Mouse (Mus musculus) midbrain, postnatal 0 days (tissue): Measurements from ENCODE around the gene Defb15. TPM values are rescaled to one million over a fixed set of nuclear protein-coding genes. Genes with fewer than 3 reads are reported as not detected.
A peak's percentile ranks its signal among the peaks of the same experiment; 100 is the strongest.
"Not testable (repeated sequence)": the region's sequence is repeated elsewhere in the genome, so short reads cannot be mapped to it uniquely, and the experiment has no call there.

Experiments
- ATAC-seq: fragments of 200-750 bp; cut with Nextera tagmentation; 2 replicates; pipeline ENCODE4 v1.8.0; 2017; ENCODE audit warnings: moderate number of reproducible peaks, mild to moderate bottlenecking, moderate TSS enrichment, moderate library complexity; ENCODE audit not compliant: low FRiP score
- DNase-seq: peaks from one replicate; pipeline ENCODE4 v3.0.0-alpha.2; 2015; ENCODE audit warnings: low spot score
- H3K27ac ChIP-seq: fragments of 300-500 bp; sonication (generic); 2 replicates; pipeline ENCODE4 v1.5.1; 2014; ENCODE audit warnings: low read depth, mild to moderate bottlenecking, low read length, mixed read lengths
- H3K27me3 ChIP-seq: fragments of 300-500 bp; sonication (generic); 2 replicates; pipeline ENCODE4 v1.6.1; 2014; ENCODE audit warnings: low read length, control low read depth, mixed read lengths; ENCODE audit not compliant: insufficient read depth
- H3K36me3 ChIP-seq: fragments of 300-500 bp; sonication (generic); 2 replicates; pipeline ENCODE4 v1.6.1; 2014; ENCODE audit warnings: low read length, control low read depth, mixed read lengths; ENCODE audit not compliant: insufficient read depth
- H3K4me1 ChIP-seq: fragments of 300-500 bp; sonication (generic); 2 replicates; pipeline ENCODE4 v1.6.1; 2014; ENCODE audit warnings: mild to moderate bottlenecking, control low read depth, antibody characterized with exemption, low read length, mixed read lengths; ENCODE audit not compliant: insufficient read depth
- H3K4me2 ChIP-seq: fragments of 300-500 bp; sonication (generic); 2 replicates; pipeline ENCODE4 v1.6.1; 2014; ENCODE audit warnings: low read depth, mild to moderate bottlenecking, low read length, mixed read lengths; ENCODE audit not compliant: poor library complexity, severe bottlenecking
- H3K4me3 ChIP-seq: fragments of 300-500 bp; sonication (generic); 2 replicates; pipeline ENCODE4 v1.5.1; 2014; ENCODE audit warnings: low read depth, mild to moderate bottlenecking, low read length, moderate library complexity
- H3K9ac ChIP-seq: fragments of 300-500 bp; sonication (generic); replicated peaks from 2 replicates; pipeline ENCODE4 v1.6.1; 2014; ENCODE audit warnings: mild to moderate bottlenecking, low read length, moderate library complexity, mixed read lengths; ENCODE audit not compliant: poor library complexity, severe bottlenecking
- H3K9me3 ChIP-seq: fragments of 300-500 bp; sonication (generic); 2 replicates; pipeline ENCODE4 v1.6.1; 2016; ENCODE audit warnings: low read length, control low read depth
- CTCF ChIP-seq: IDR thresholded peaks from 2 replicates; pipeline ENCODE4 v1.5.1; 2016; ENCODE audit warnings: antibody characterized with exemption, mild to moderate bottlenecking
- WGBS: fragments of 180-500 bp; shearing (Covaris S2); extraction: QIAGEN DNeasy Blood & Tissue Kit; methylation state at CpG from one replicate; pipeline ENCODE4 v1.1.7; 2014; 5-methylcytosine and 5-hydroxymethylcytosine counted together
- polyA plus RNA-seq: library from polyadenylated mRNA; unstranded; fragments of >200 nt; fragmentation: Nextera tagmentation; extraction: Ambion mirVana; gene quantifications from 2 replicates; pipeline ENCODE4 v1.2.1, GENCODE M21; 2015
- total RNA-seq: library from RNA; depleted of rRNA; stranded (reverse); fragments of >200 nt; gene quantifications from 2 replicates; pipeline ENCODE4 v1.2.3, GENCODE M21; 2014; rRNA removed

Gene Defb15
- total and polyA plus RNA-seq, 2 experiments from 2014 or later = not detected

DNA sequence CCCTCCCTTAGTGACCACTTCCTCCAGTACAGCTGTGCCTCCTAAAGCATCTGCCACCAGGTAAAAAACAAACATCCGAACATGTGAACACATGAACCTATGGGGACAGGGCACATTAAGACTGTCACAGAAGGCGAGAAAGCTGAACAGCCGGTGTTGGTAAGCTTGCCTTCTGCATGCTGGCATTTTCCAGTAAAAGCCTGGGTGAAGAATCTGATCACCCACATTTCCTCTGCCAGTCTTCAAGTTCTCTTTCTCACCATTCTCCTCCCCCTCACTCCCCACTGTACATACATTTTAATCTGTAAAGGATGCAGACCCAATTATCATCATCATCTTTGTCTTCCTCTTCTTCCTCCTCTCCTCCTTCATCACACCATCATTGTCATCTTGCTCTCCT, 16.9 kb downstream of the Defb15 start:
- Histone ChIP-seq H3K27me3 (no peaks in the 10 kb centered on the region), H3K36me3 (no peaks in the 10 kb centered on the region), H3K9ac (no peak overlapping the region), H3K4me3 (no peak overlapping the region), H3K4me1 (no peaks in the 10 kb centered on the region), H3K9me3 (no peaks in the 10 kb centered on the region), H3K27ac (no peak overlapping the region), H3K4me2 (no peak overlapping the region)
- ATAC-seq (no peak), DNase-seq (no peak)
- TF ChIP-seq CTCF = no peak
- 90% methylated on average over 3 of the region's 3 CpGs for WGBS

DNA sequence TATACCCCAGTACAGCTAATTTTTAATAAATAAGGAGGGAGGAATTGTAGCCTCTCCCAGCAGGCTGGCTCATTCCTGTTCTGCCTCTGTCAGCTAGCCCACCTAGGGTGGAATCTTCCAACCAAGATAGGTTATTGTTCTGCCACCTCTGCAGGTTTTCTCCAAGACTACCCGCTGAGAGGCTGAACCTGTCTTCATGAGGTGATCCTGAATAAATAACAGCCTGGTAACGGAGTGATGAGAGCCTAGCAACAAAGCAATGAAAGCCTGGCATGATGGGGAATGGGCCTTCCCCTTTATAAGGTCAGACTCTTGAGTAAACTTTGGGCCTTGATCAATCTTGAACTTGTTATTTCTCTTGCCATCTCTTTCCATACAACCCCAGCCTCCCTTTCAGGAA, 20.0 kb downstream of the Defb15 start:
- H3K9me3 ChIP-seq = no peaks in the 10 kb centered on the region
- H3K9ac ChIP-seq = no peak overlapping the region
- H3K4me2 ChIP-seq = no peak overlapping the region
- WGBS = 18% methylated on average over 2 of the region's 2 CpGs
- H3K4me1 ChIP-seq = no peaks in the 10 kb centered on the region
- no peaks in the 10 kb centered on the region for H3K36me3 ChIP-seq
- TF ChIP-seq CTCF = no peak
- DNase-seq (no peak), ATAC-seq (no peak)
- no peak overlapping the region for H3K4me3 ChIP-seq
- H3K27ac ChIP-seq = no peak overlapping the region
- H3K27me3 ChIP-seq = no peaks in the 10 kb centered on the region

DNA sequence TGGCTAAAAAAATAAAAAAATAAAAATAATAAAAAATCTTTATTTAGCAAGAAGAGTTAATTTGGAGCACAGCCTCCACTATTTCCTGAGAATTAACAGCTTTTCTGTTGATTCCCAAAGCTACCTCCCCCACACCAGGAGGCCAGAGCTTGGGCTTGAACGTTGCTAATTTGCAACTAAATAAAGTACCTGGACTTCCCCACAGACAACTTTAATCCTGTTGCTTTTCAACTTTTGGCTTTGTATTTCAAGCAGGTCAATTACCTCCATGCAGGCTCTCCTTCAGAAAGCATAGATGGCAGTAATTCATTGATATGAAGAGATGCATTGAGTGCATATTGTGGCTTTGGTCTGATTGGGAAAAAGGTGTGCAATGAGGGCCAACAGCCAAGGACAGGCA, 20.6 kb downstream of the Defb15 start:
- H3K27me3 ChIP-seq = no peaks in the 10 kb centered on the region
- H3K9ac ChIP-seq = no peak overlapping the region
- no peak overlapping the region for H3K4me3 ChIP-seq
- no peak for TF ChIP-seq CTCF
- H3K4me2 ChIP-seq = no peak overlapping the region
- H3K36me3 ChIP-seq = no peaks in the 10 kb centered on the region
- H3K9me3 ChIP-seq = no peaks in the 10 kb centered on the region
- H3K27ac ChIP-seq = no peak overlapping the region
- no peaks in the 10 kb centered on the region for H3K4me1 ChIP-seq
- DNase-seq = no peak
- WGBS = 3% methylated on average over 1 of the region's 1 CpGs
- ATAC-seq = no peak

DNA sequence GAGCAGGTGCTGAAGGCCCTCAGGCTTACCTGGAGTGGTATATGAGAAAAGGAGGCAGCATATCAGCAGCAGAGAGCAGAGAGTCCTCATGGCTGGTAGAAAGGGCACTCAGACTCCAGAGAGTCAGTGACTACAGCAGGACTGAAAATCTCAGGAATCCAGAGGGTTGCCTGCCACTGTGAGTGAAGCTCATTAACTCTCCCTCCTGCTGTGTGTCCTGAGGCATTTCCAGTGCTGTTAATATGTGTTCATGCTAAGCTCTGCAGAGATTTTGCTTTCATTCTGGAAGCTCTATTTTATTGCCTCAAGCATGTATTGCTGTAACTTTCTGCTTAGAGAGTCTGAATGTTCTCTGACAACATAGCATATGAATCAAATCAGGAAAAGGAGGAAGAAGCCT, 26.2 kb downstream of the Defb15 start, which contains the start of gene Defb11:
Defb11 (minus strand) TSS at position 123 of the 400 bp plus-strand sequence.
- H3K4me2 ChIP-seq, H3K9me3 ChIP-seq, H3K27me3 ChIP-seq, H3K4me3 ChIP-seq, H3K9ac ChIP-seq, H3K36me3 ChIP-seq, H3K4me1 ChIP-seq, H3K27ac ChIP-seq: not testable (repeated sequence)
- ATAC-seq (peak; percentile 82), DNase-seq (peak; percentile 11)

DNA sequence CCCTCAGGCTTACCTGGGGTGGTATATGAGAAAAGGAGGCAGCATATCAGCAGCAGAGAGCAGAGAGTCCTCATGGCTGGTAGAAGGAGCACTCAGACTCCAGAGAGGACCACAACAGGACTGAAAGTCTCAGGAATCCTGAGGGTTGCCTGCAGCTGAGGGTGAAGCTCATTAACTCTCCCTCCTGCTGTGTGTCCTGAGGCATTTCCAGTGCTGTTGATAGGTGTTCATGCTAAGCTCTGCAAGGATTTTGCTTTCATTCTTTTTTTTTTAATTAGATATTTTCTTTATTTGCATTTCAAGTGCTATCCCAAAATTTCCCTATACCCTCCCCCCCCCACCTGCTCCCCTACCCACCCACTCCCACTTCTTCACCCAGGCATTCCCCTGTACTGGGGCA, 47.2 kb downstream of the Defb15 start, which contains the start of gene Defb9:
Defb9 (minus strand) TSS at position 101 of the 400 bp plus-strand sequence.
- H3K4me2 ChIP-seq, H3K4me1 ChIP-seq, H3K9ac ChIP-seq, H3K4me3 ChIP-seq, DNase-seq, H3K9me3 ChIP-seq, H3K27me3 ChIP-seq, H3K36me3 ChIP-seq, H3K27ac ChIP-seq, ATAC-seq: not testable (repeated sequence)

Other genes starting within 250 kb of the Defb15 start
- not detected in 2 replicates for gene AY761184, start 229.1 kb downstream of the Defb15 start, total RNA-seq
- not detected in 2 replicates for gene AY761184, start 229.1 kb downstream of the Defb15 start, polyA plus RNA-seq
- not detected in 2 replicates for gene Defa24, start 198.2 kb downstream of the Defb15 start, total RNA-seq
- gene Defa24, start 198.2 kb downstream of the Defb15 start, polyA plus RNA-seq = not detected in 2 replicates
- not detected in 2 replicates for gene Defb50, start 109.2 kb downstream of the Defb15 start, total RNA-seq
- not detected in 2 replicates for gene Defb50, start 109.2 kb downstream of the Defb15 start, polyA plus RNA-seq
- gene Defb2, start 92.8 kb downstream of the Defb15 start, total RNA-seq = not detected in 2 replicates
- gene Defb2, start 92.8 kb downstream of the Defb15 start, polyA plus RNA-seq = not detected in 2 replicates
- not detected in 2 replicates for gene Defb10, start 73.8 kb downstream of the Defb15 start, total RNA-seq
- gene Defb10, start 73.8 kb downstream of the Defb15 start, polyA plus RNA-seq = not detected in 2 replicates
- not detected in 2 replicates for gene Defb9, start 47.3 kb downstream of the Defb15 start, total RNA-seq
- not detected in 2 replicates for gene Defb9, start 47.3 kb downstream of the Defb15 start, polyA plus RNA-seq
- not detected in 2 replicates for gene Defb11, start 26.3 kb downstream of the Defb15 start, total RNA-seq
- gene Defb11, start 26.3 kb downstream of the Defb15 start, polyA plus RNA-seq = not detected in 2 replicates
- not detected in 2 replicates for gene Defb35, start 5.6 kb upstream of the Defb15 start, total RNA-seq
- gene Defb35, start 5.6 kb upstream of the Defb15 start, polyA plus RNA-seq = not detected in 2 replicates
- gene Defb13, start 14.1 kb upstream of the Defb15 start, total RNA-seq = not detected in 2 replicates
- gene Defb13, start 14.1 kb upstream of the Defb15 start, polyA plus RNA-seq = not detected in 2 replicates
- gene Fam90a1a, start 26.0 kb upstream of the Defb15 start, total RNA-seq = not detected in 2 replicates
- not detected in 2 replicates for gene Fam90a1a, start 26.0 kb upstream of the Defb15 start, polyA plus RNA-seq
- gene Ccdc70, start 37.1 kb upstream of the Defb15 start, total RNA-seq = not detected in 2 replicates
- gene Ccdc70, start 37.1 kb upstream of the Defb15 start, polyA plus RNA-seq = not detected in 2 replicates
- 3.3 and 5.4 TPM in 2 replicates for gene Atp7b, start 127.6 kb upstream of the Defb15 start, total RNA-seq
- gene Atp7b, start 127.6 kb upstream of the Defb15 start, polyA plus RNA-seq = 1.6 TPM in 2 replicates
- gene Alg11, start 128.0 kb upstream of the Defb15 start, total RNA-seq = 39.1 and 44.6 TPM in 2 replicates
- gene Alg11, start 128.0 kb upstream of the Defb15 start, polyA plus RNA-seq = 38.8 and 40.7 TPM in 2 replicates
- 0.38 and 0.66 TPM in 2 replicates for gene Nek5, start 192.3 kb upstream of the Defb15 start, total RNA-seq
- gene Nek5, start 192.3 kb upstream of the Defb15 start, polyA plus RNA-seq = 0.59 and 1.1 TPM in 2 replicates
- 4.1 and 4.4 TPM in 2 replicates for gene Nek3, start 233.7 kb upstream of the Defb15 start, total RNA-seq
- gene Nek3, start 233.7 kb upstream of the Defb15 start, polyA plus RNA-seq = 5.1 and 6.8 TPM in 2 replicates